Mouse (Mus musculus) bone marrow macrophage, adult 2 months (primary cell): ENCODE results near the gene Sult2b1.

ENCODE experiments used
- CTCF ChIP-seq: IDR thresholded peaks from 2 replicates; pipeline ENCODE4 v1.5.1; 2012; ENCODE audit warnings: low read depth, mild to moderate bottlenecking, low read length, moderate library complexity
- POLR2A ChIP-seq: IDR thresholded peaks from 2 replicates; pipeline ENCODE4 v1.6.1; 2012; ENCODE audit warnings: mild to moderate bottlenecking, low read depth, low read length, borderline replicate concordance

GRCm38 (mm10) chr7:45741308-45741707 is 43.2 kb downstream of the Sult2b1 start:
- TF ChIP-seq POLR2A, result no peak
- TF ChIP-seq CTCF, result no peak
